Mouse (Mus musculus): ENCODE measurements around the gene B4galnt2. TPM values are rescaled to one million over a fixed set of nuclear protein-coding genes. Genes with fewer than 3 reads are reported as not detected.
A peak's percentile ranks its signal among the peaks of the same experiment; 100 is the strongest.

The B4galnt2 gene
- polyA plus RNA-seq, 1 experiment, result not detected

DNA sequence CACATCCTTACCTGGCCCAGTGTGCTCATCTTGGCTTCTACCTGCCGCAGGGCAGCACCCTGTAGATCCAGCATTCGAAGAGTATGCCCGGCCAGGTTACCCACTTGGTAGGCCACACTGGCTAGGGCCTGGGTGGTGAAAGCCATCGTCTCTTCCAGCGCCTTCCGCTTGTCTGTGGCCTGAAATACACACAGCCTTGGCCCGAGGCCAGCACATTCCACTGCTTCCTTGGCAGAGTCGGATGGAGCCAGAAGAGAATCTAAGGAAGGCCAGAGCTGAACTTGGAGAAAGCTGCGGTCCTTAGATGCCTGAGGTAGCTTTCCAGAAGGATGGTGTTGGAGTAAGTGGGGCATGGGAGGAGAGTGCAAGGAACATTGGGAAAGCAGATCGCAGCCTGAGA lies 77.6 kb downstream of the B4galnt2 start, which contains the start of gene Gngt2:
Gene Gngt2 (plus strand): TSS at position 158 of the 400 bp plus-strand sequence.
- Histone ChIP-seq H3K4me3 (ENCODE audit: insufficient read depth, poor library complexity, severe bottlenecking) (no peak within 1 kb of the TSS), H3ac (ENCODE audit: control insufficient read depth, insufficient read length, low read depth) (no peak within 1 kb of the TSS), H3K36me3 (ENCODE audit: control insufficient read depth, insufficient read depth) (no peaks in the 10 kb centered on the region), H3K27me3 (ENCODE audit: control insufficient read depth, insufficient read depth, insufficient read length) (no peaks in the 10 kb centered on the region), H3K79me3 (ENCODE audit: low read depth) (no peaks in the 10 kb centered on the region), H3K79me2 (ENCODE audit: control insufficient read depth, insufficient read depth) (no peaks in the 10 kb centered on the region)
- TF ChIP-seq FOSL1 (IDR thresholded peaks at IDR 0.05; ENCODE audit: insufficient read depth, low read length, poor library complexity, severe bottlenecking), result no peak
- TF ChIP-seq MYOD1 (IDR thresholded peaks at IDR 0.05; ENCODE audit: control insufficient read depth, insufficient read length, low read depth), result no peak
- TF ChIP-seq CTCF (IDR thresholded peaks at IDR 0.05; ENCODE audit: control insufficient read depth, insufficient read depth, insufficient read length), result no peak
- no peak for TF ChIP-seq MAX (IDR thresholded peaks at IDR 0.05)
- no peak for TF ChIP-seq MYOG (IDR thresholded peaks at IDR 0.05; ENCODE audit: control insufficient read depth, extremely low read depth, insufficient read length)
- TF ChIP-seq CEBPB (IDR thresholded peaks at IDR 0.05; ENCODE audit: low read depth), result no peak
- no peak for TF ChIP-seq USF1 (IDR thresholded peaks at IDR 0.05; ENCODE audit: low read depth)

GRCm38 (mm10) chr11:95836433-95836832 lies 78.3 kb downstream of the B4galnt2 start:
- Histone ChIP-seq H3ac (ENCODE audit: control insufficient read depth, insufficient read length, low read depth) (no peak overlapping the region), H3K79me2 (ENCODE audit: control insufficient read depth, insufficient read depth) (no peaks in the 10 kb centered on the region), H3K79me3 (ENCODE audit: low read depth) (no peaks in the 10 kb centered on the region), H3K36me3 (ENCODE audit: control insufficient read depth, insufficient read depth) (no peaks in the 10 kb centered on the region), H3K4me3 (ENCODE audit: insufficient read depth, poor library complexity, severe bottlenecking) (no peak overlapping the region), H3K27me3 (ENCODE audit: control insufficient read depth, insufficient read depth, insufficient read length) (no peaks in the 10 kb centered on the region)
- no peak for TF ChIP-seq CEBPB (IDR thresholded peaks at IDR 0.05; ENCODE audit: low read depth)
- no peak for TF ChIP-seq MYOD1 (IDR thresholded peaks at IDR 0.05; ENCODE audit: control insufficient read depth, insufficient read length, low read depth)
- no peak for TF ChIP-seq MYOG (IDR thresholded peaks at IDR 0.05; ENCODE audit: control insufficient read depth, extremely low read depth, insufficient read length)
- TF ChIP-seq CTCF (IDR thresholded peaks at IDR 0.05; ENCODE audit: control insufficient read depth, insufficient read depth, insufficient read length), result no peak
- TF ChIP-seq USF1 (IDR thresholded peaks at IDR 0.05; ENCODE audit: low read depth), result no peak
- no peak for TF ChIP-seq MAX (IDR thresholded peaks at IDR 0.05)
- TF ChIP-seq FOSL1 (IDR thresholded peaks at IDR 0.05; ENCODE audit: insufficient read depth, low read length, poor library complexity, severe bottlenecking), result no peak

GRCm38 (mm10) chr11:95835832-95836231 lies 78.9 kb downstream of the B4galnt2 start:
- Histone ChIP-seq H3K4me3 (ENCODE audit: insufficient read depth, poor library complexity, severe bottlenecking) (no peak overlapping the region), H3K36me3 (ENCODE audit: control insufficient read depth, insufficient read depth) (no peaks in the 10 kb centered on the region), H3K27me3 (ENCODE audit: control insufficient read depth, insufficient read depth, insufficient read length) (no peaks in the 10 kb centered on the region), H3ac (ENCODE audit: control insufficient read depth, insufficient read length, low read depth) (no peak overlapping the region), H3K79me2 (ENCODE audit: control insufficient read depth, insufficient read depth) (no peaks in the 10 kb centered on the region), H3K79me3 (ENCODE audit: low read depth) (no peaks in the 10 kb centered on the region)
- TF ChIP-seq CEBPB (IDR thresholded peaks at IDR 0.05; ENCODE audit: low read depth) (no peak), MAX (IDR thresholded peaks at IDR 0.05) (no peak), MYOD1 (IDR thresholded peaks at IDR 0.05; ENCODE audit: control insufficient read depth, insufficient read length, low read depth) (no peak), FOSL1 (IDR thresholded peaks at IDR 0.05; ENCODE audit: insufficient read depth, low read length, poor library complexity, severe bottlenecking) (no peak), USF1 (IDR thresholded peaks at IDR 0.05; ENCODE audit: low read depth) (no peak), CTCF (IDR thresholded peaks at IDR 0.05; ENCODE audit: control insufficient read depth, insufficient read depth, insufficient read length) (no peak), MYOG (IDR thresholded peaks at IDR 0.05; ENCODE audit: control insufficient read depth, extremely low read depth, insufficient read length) (no peak)

- TF ChIP-seq FOSL1 (IDR thresholded peaks at IDR 0.05; ENCODE audit: insufficient read depth, low read length, poor library complexity, severe bottlenecking) (no peak), CTCF (IDR thresholded peaks at IDR 0.05; ENCODE audit: control insufficient read depth, insufficient read depth, insufficient read length) (no peak), CEBPB (IDR thresholded peaks at IDR 0.05; ENCODE audit: low read depth) (no peak), MAX (IDR thresholded peaks at IDR 0.05) (no peak), USF1 (IDR thresholded peaks at IDR 0.05; ENCODE audit: low read depth) (no peak), MYOG (IDR thresholded peaks at IDR 0.05; ENCODE audit: control insufficient read depth, extremely low read depth, insufficient read length) (no peak), MYOD1 (IDR thresholded peaks at IDR 0.05; ENCODE audit: control insufficient read depth, insufficient read length, low read depth) (no peak)
- H3K27me3 ChIP-seq (ENCODE audit: control insufficient read depth, insufficient read depth, insufficient read length), result no peaks in the 10 kb centered on the region
Observed at GRCm38 (mm10) chr11:95834742-95835710, 79.7 kb downstream of the B4galnt2 start.

GRCm38 (mm10) chr11:95834143-95834667 lies 80.5 kb downstream of the B4galnt2 start:
- no peaks in the 10 kb centered on the region for H3K79me2 ChIP-seq (ENCODE audit: control insufficient read depth, insufficient read depth)
- no peaks in the 10 kb centered on the region for H3K79me3 ChIP-seq (ENCODE audit: low read depth)
- H3K27me3 ChIP-seq (ENCODE audit: control insufficient read depth, insufficient read depth, insufficient read length), result no peaks in the 10 kb centered on the region
- no peak for TF ChIP-seq MAX (IDR thresholded peaks at IDR 0.05)
- TF ChIP-seq MYOD1 (IDR thresholded peaks at IDR 0.05; ENCODE audit: control insufficient read depth, insufficient read length, low read depth), result peak; percentile 47
- H3K4me3 ChIP-seq (ENCODE audit: insufficient read depth, poor library complexity, severe bottlenecking), result no peak overlapping the region
- H3K36me3 ChIP-seq (ENCODE audit: control insufficient read depth, insufficient read depth), result no peaks in the 10 kb centered on the region
- no peak overlapping the region for H3ac ChIP-seq (ENCODE audit: control insufficient read depth, insufficient read length, low read depth)

More at GRCm38 (mm10) chr11:95834742-95835710, 79.7 kb downstream of the B4galnt2 start:
- no peaks in the 10 kb centered on the region for H3K79me2 ChIP-seq (ENCODE audit: control insufficient read depth, insufficient read depth)
- H3K36me3 ChIP-seq (ENCODE audit: control insufficient read depth, insufficient read depth), result no peaks in the 10 kb centered on the region
- no peak overlapping the region for H3K4me3 ChIP-seq (ENCODE audit: insufficient read depth, poor library complexity, severe bottlenecking)
- no peak overlapping the region for H3ac ChIP-seq (ENCODE audit: control insufficient read depth, insufficient read length, low read depth)
- H3K79me3 ChIP-seq (ENCODE audit: low read depth), result no peaks in the 10 kb centered on the region
